Mouse (Mus musculus) frontal cortex, postnatal 36 days (tissue): Measurements from ENCODE around the gene Gmfb.
"Not testable (repeated sequence)": the region's sequence is repeated elsewhere in the genome, so short reads cannot be mapped to it uniquely, and the experiment has no call there.

Source experiments
- DNase-seq, 2 experiments: peaks; one replicate each; pipeline ENCODE4 v3.0.0; 2022; ENCODE audit warnings: low spot score in 2 of 2

Gene Gmfb

GRCm38 (mm10) chr14:46821873-46822716, at the start of gene Gmfb:
Gmfb (minus strand) TSS chr14:46822242.
- DNase-seq = peak; percentile 97 to 98

GRCm38 (mm10) chr14:46862922-46863321, 40.9 kb upstream of the Gmfb start:
- DNase-seq = no peak

- DNase-seq = no peak
Observed at GRCm38 (mm10) chr14:46853677-46854076, 31.6 kb upstream of the Gmfb start.

GRCm38 (mm10) chr14:46849769-46850168, 27.7 kb upstream of the Gmfb start:
- DNase-seq = no peak

GRCm38 (mm10) chr14:46848736-46849135, 26.7 kb upstream of the Gmfb start:
- no peak for DNase-seq

- DNase-seq = no peak
Observed at GRCm38 (mm10) chr14:46848063-46848590, 26.1 kb upstream of the Gmfb start.

- no peak for DNase-seq
Observed at GRCm38 (mm10) chr14:46845706-46846105, 23.7 kb upstream of the Gmfb start.

- DNase-seq = no peak
Observed at GRCm38 (mm10) chr14:46839326-46839725, 17.3 kb upstream of the Gmfb start.

- DNase-seq = peak; percentile 24 to 40
Observed at GRCm38 (mm10) chr14:46832354-46833272, 10.6 kb upstream of the Gmfb start.

GRCm38 (mm10) chr14:46831837-46832333, 9.8 kb upstream of the Gmfb start, which contains the start of gene Cgrrf1:
Cgrrf1 (plus strand) TSS chr14:46832125.
- peak; percentile 94 to 95 for DNase-seq

GRCm38 (mm10) chr14:46831295-46831694, 9.3 kb upstream of the Gmfb start:
- DNase-seq = no peak

- DNase-seq = no peak
Observed at GRCm38 (mm10) chr14:46827430-46827829, 5.4 kb upstream of the Gmfb start.

GRCm38 (mm10) chr14:46823996-46824395, 2.0 kb upstream of the Gmfb start:
- no peak for DNase-seq

GRCm38 (mm10) chr14:46821271-46821872, 670 bp downstream of the Gmfb start:
- DNase-seq = no peak

- not testable (repeated sequence) for DNase-seq
Observed at GRCm38 (mm10) chr14:46819961-46820360, 2.1 kb downstream of the Gmfb start.

- DNase-seq = no peak
Observed at GRCm38 (mm10) chr14:46818743-46819142, 3.3 kb downstream of the Gmfb start.

- no peak for DNase-seq
Observed at GRCm38 (mm10) chr14:46816916-46817622, 5.0 kb downstream of the Gmfb start.

- no peak for DNase-seq
Observed at GRCm38 (mm10) chr14:46815640-46816039, 6.4 kb downstream of the Gmfb start.

- no peak for DNase-seq
Observed at GRCm38 (mm10) chr14:46807927-46808326, 14.1 kb downstream of the Gmfb start.

GRCm38 (mm10) chr14:46806186-46806585, 15.9 kb downstream of the Gmfb start:
- no peak for DNase-seq

GRCm38 (mm10) chr14:46803791-46804190, 18.3 kb downstream of the Gmfb start:
- no peak for DNase-seq
